Mouse (Mus musculus): Measurements from ENCODE around the gene Gm6993.

GRCm38 (mm10) chr12:31239031-31239583 lies 1.5 kb upstream of the Gm6993 start:
- TF ChIP-seq CTCF (IDR thresholded peaks at IDR 0.05; ENCODE audit: low read depth) (no peak), EP300 (optimal IDR thresholded peaks at IDR 0.05) (no peak)
